Mouse (Mus musculus) kidney, postnatal 0 days (tissue): ENCODE data around the gene Rhot2. TPM values are rescaled to one million over a fixed set of nuclear protein-coding genes. Genes with fewer than 3 reads are reported as not detected.

Experiments
- ATAC-seq: fragments of 200-750 bp; cut with Nextera tagmentation; replicated peaks from 2 replicates; pipeline ENCODE4 v1.8.0; 2017; ENCODE audit warnings: low read depth, moderate number of reproducible peaks, moderate TSS enrichment, moderate library complexity; ENCODE audit not compliant: low FRiP score
- DNase-seq: peaks from one replicate; pipeline ENCODE4 v3.0.0-alpha.2; 2016; ENCODE audit warnings: low spot score
- H3K27ac ChIP-seq: fragments of 300-500 bp; sonication (generic); 2 replicates; pipeline ENCODE4 v1.5.1; 2014; ENCODE audit warnings: mild to moderate bottlenecking
- H3K27me3 ChIP-seq: fragments of 300-500 bp; sonication (generic); 2 replicates; pipeline ENCODE4 v1.6.1; 2014; ENCODE audit warnings: low read length, mixed read lengths; ENCODE audit not compliant: insufficient read depth
- H3K36me3 ChIP-seq: fragments of 300-500 bp; sonication (generic); 2 replicates; pipeline ENCODE4 v1.6.1; 2014; ENCODE audit warnings: low read length, mixed read lengths; ENCODE audit not compliant: insufficient read depth
- H3K4me1 ChIP-seq: fragments of 300-500 bp; sonication (generic); replicated peaks from 2 replicates; pipeline ENCODE4 v1.6.1; 2014; ENCODE audit warnings: antibody characterized with exemption, low read length, mixed read lengths; ENCODE audit not compliant: insufficient read depth
- H3K4me2 ChIP-seq: fragments of 300-500 bp; sonication (generic); 2 replicates; pipeline ENCODE4 v1.6.1; 2014; ENCODE audit warnings: mild to moderate bottlenecking, low read length, moderate library complexity, mixed read lengths
- H3K4me3 ChIP-seq: fragments of 300-500 bp; sonication (generic); replicated peaks from 2 replicates; pipeline ENCODE4 v1.5.1; 2014; ENCODE audit warnings: low read depth, low read length
- H3K9ac ChIP-seq: fragments of 300-500 bp; sonication (generic); 2 replicates; pipeline ENCODE4 v1.6.1; 2014; ENCODE audit warnings: low read depth, low read length
- H3K9me3 ChIP-seq: fragments of 300-500 bp; sonication (generic); replicated peaks from 2 replicates; pipeline ENCODE4 v1.6.1; 2016; ENCODE audit warnings: low read length, inconsistent platforms, mixed read lengths
- CTCF ChIP-seq: IDR thresholded peaks from 2 replicates; pipeline ENCODE4 v1.5.1; 2016; ENCODE audit warnings: antibody characterized with exemption, low read depth, mild to moderate bottlenecking, moderate library complexity
- WGBS: fragments of 180-500 bp; shearing (Covaris S2); extraction: QIAGEN DNeasy Blood & Tissue Kit; methylation state at CpG from one replicate; pipeline ENCODE4 v1.1.7; 2014; 5-methylcytosine and 5-hydroxymethylcytosine counted together
- polyA plus RNA-seq: library from polyadenylated mRNA; unstranded; fragments of >200 nt; fragmentation: Nextera tagmentation; extraction: Ambion mirVana; gene quantifications from 2 replicates; pipeline ENCODE4 v1.2.1, GENCODE M21; 2015

Gene Rhot2
- polyA plus RNA-seq, 1 experiment from 2014 or later = 21.1 TPM

GRCm38 (mm10) chr17:25796951-25797369 is 47.7 kb downstream of the Rhot2 start, which contains the start of gene Metrn:
TSS of gene Metrn (minus strand) at chr17:25797136.
- Histone ChIP-seq H3K4me1 (peaks cover 26% of the 10 kb centered on the region), H3K27ac (no peak within 1 kb of the TSS; the same call in 1 of the 2 replicates), H3K9ac (peak within 1 kb of the TSS; percentile 73), H3K36me3 (no peaks in the 10 kb centered on the region), H3K27me3 (no peaks in the 10 kb centered on the region), H3K4me2 (peak within 1 kb of the TSS; percentile 87), H3K9me3 (no peaks in the 10 kb centered on the region), H3K4me3 (peak within 1 kb of the TSS; percentile 78)
- WGBS = 1% methylated on average over 35 of the region's 35 CpGs
- peak; percentile 65 for ATAC-seq
- DNase-seq = peak; percentile 94
- no peak for TF ChIP-seq CTCF

GRCm38 (mm10) chr17:25796211-25796771 is 48.4 kb downstream of the Rhot2 start:
- ATAC-seq = peak; percentile 14; the same call in 1 of the 2 replicates
- no peak for TF ChIP-seq CTCF

DNA sequence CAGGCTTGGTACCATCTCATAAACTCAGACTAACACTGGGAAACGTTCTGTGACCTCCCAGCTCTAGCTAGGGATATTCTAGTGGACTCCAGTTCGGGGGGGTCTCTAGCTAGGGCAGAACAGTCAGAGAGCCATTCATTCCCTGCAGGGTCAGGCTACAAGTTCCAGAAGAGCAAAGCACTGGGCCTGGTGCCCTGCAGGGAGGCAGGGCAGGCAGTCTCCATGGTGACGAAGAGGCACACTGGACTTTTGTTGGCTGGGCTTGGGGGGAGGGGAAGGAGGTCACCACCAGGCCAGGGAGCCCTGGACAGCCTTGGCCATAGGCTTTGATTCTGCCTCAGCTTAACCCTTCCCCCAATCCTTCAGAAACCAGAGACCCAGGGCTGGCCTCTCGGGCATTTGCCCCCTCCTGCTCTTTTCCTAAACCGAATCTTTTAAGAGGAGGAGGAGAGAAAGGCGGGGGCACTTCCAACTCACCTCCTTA is 49.0 kb downstream of the Rhot2 start, which contains the start of gene AC134908.4:
Gene AC134908.4, minus strand, starts transcription at position 51 of the 484 bp plus-strand sequence.
- TF ChIP-seq CTCF = no peak
- Histone ChIP-seq H3K9ac (peak within 1 kb of the TSS; percentile 73), H3K9me3 (no peaks in the 10 kb centered on the region), H3K36me3 (no peaks in the 10 kb centered on the region), H3K27me3 (no peaks in the 10 kb centered on the region), H3K4me2 (peak within 1 kb of the TSS; percentile 87), H3K27ac (no peak within 1 kb of the TSS; the same call in 1 of the 2 replicates), H3K4me1 (peaks cover 36% of the 10 kb centered on the region), H3K4me3 (peak within 1 kb of the TSS; percentile 78)
- ATAC-seq (no peak), DNase-seq (peak; percentile 27)
- WGBS = 15% methylated on average over 6 of the region's 6 CpGs

More at GRCm38 (mm10) chr17:25796211-25796771, 48.4 kb downstream of the Rhot2 start:
- H3K27ac ChIP-seq = no peak overlapping the region; the same call in 1 of the 2 replicates
- H3K4me2 ChIP-seq = peak overlapping the region; percentile 87
- no peaks in the 10 kb centered on the region for H3K27me3 ChIP-seq
- no peaks in the 10 kb centered on the region for H3K36me3 ChIP-seq
- WGBS = 1% methylated on average over 37 of the region's 37 CpGs
- peak overlapping the region; percentile 73 for H3K9ac ChIP-seq
- H3K4me3 ChIP-seq = peak overlapping the region; percentile 78
- DNase-seq = no peak
- no peaks in the 10 kb centered on the region for H3K9me3 ChIP-seq
- H3K4me1 ChIP-seq = peaks cover 30% of the 10 kb centered on the region

- peak overlapping the region; percentile 87 for H3K4me2 ChIP-seq
- H3K9me3 ChIP-seq = no peaks in the 10 kb centered on the region
- H3K4me1 ChIP-seq = peaks cover 37% of the 10 kb centered on the region
- 85% methylated on average over 17 of the region's 17 CpGs for WGBS
- ATAC-seq (no peak), DNase-seq (no peak)
- no peak overlapping the region for H3K27ac ChIP-seq
- no peak for TF ChIP-seq CTCF
- H3K27me3 ChIP-seq = no peaks in the 10 kb centered on the region
- no peaks in the 10 kb centered on the region for H3K36me3 ChIP-seq
- H3K9ac ChIP-seq = no peak overlapping the region
- no peak overlapping the region for H3K4me3 ChIP-seq
Measured at GRCm38 (mm10) chr17:25794998-25795397, 49.7 kb downstream of the Rhot2 start.

DNA sequence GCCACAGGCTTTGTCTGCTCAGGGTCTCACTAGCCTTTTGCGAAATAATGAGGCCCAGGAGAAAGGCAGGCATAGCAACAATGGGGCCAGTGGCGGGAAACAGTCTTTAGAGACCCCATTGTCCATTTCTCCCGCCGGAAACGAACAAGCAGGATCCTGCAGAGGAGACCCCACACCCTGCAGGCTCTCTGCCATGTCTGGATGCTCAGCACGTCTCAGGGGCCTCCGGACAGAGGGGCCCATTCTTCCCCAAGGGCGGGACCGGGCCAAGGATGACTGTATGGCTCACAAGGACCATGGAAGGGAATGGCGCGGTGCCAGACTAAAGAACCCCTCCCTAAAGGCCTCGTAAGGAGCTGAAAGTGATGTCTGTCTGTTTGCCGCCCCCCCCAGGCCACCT is 50.5 kb downstream of the Rhot2 start:
- Histone ChIP-seq H3K4me3 (no peak overlapping the region), H3K27ac (no peak overlapping the region), H3K27me3 (no peaks in the 10 kb centered on the region), H3K4me1 (peaks cover 37% of the 10 kb centered on the region), H3K9ac (no peak overlapping the region), H3K36me3 (no peaks in the 10 kb centered on the region), H3K9me3 (no peaks in the 10 kb centered on the region), H3K4me2 (no peak overlapping the region)
- DNase-seq (no peak), ATAC-seq (no peak)
- 83% methylated on average over 13 of the region's 13 CpGs for WGBS
- TF ChIP-seq CTCF = no peak

GRCm38 (mm10) chr17:25792615-25793014 is 52.0 kb downstream of the Rhot2 start, which contains the start of gene Fam173a:
TSS of gene Fam173a (minus strand) at chr17:25792901.
- no peak for TF ChIP-seq CTCF
- peak within 1 kb of the TSS; percentile 73 for H3K9ac ChIP-seq
- ATAC-seq (peak; percentile 55; the same call in 1 of the 2 replicates), DNase-seq (peak; percentile 94)
- H3K27ac ChIP-seq = peak within 1 kb of the TSS; percentile 93
- 1% methylated on average over 14 of the region's 14 CpGs for WGBS
- peak within 1 kb of the TSS; percentile 53 for H3K4me3 ChIP-seq
- no peaks in the 10 kb centered on the region for H3K9me3 ChIP-seq
- H3K4me2 ChIP-seq = peak within 1 kb of the TSS; percentile 86
- no peaks in the 10 kb centered on the region for H3K27me3 ChIP-seq
- no peaks in the 10 kb centered on the region for H3K36me3 ChIP-seq
- peaks cover 37% of the 10 kb centered on the region for H3K4me1 ChIP-seq
